Mouse (Mus musculus): Measurements from ENCODE around the gene Cul3. TPM values are rescaled to one million over a fixed set of nuclear protein-coding genes. Genes with fewer than 3 reads are reported as not detected.

Cul3 gene
- 100 to 1,000 TPM; 216 to 238 TPM for polyA plus RNA-seq (2017; shearing (Covaris generic))

GRCm38 (mm10) chr1:80340436-80341376, at the start of gene Cul3:
Gene Cul3, minus strand, starts transcription at chr1:80340480.

GRCm38 (mm10) chr1:80218268-80218667, 122.0 kb downstream of the Cul3 start, which contains the start of gene Fam124b:
Gene Fam124b, minus strand, starts transcription at chr1:80218473.

Other genes with a start within 250 kb of the Cul3 start
- gene Fam124b, start 122.0 kb downstream of the Cul3 start, polyA plus RNA-seq (2017; shearing (Covaris generic)), result 1 to 10 TPM; 4.1 to 5.1 TPM
- gene Gm45261, start 121.0 kb upstream of the Cul3 start, polyA plus RNA-seq (2017; shearing (Covaris generic)), result not detected